Mouse (Mus musculus) Patski (cell line): ENCODE results near the gene Ptprr. TPM values are rescaled to one million over a fixed set of nuclear protein-coding genes. Genes with fewer than 3 reads are reported as not detected.

ENCODE experiments used
- ATAC-seq: fragments of 100-300 bp; one replicate; pipeline ENCODE4 v1.8.0; 2021
- CTCF ChIA-PET: fragments of 350-600 bp; sonication (Branson Sonifier 250); formaldehyde crosslinking; loops from one replicate; lab custom pipeline; 2022; ENCODE audit warnings: inconsistent platforms; lab: Charles Lee
- POLR2A ChIA-PET: fragments of 350-600 bp; sonication (Branson Sonifier 250); formaldehyde crosslinking; loops from one replicate; lab custom pipeline; 2022; ENCODE audit warnings: antibody characterized with exemption, inconsistent platforms; lab: Charles Lee
- DNase-seq: peaks from one replicate; pipeline ENCODE4 v3.0.0-alpha.2; 2011; ENCODE audit warnings: low read depth, low spot score
- H3K27me3 ChIP-seq: fragments of 371-371 bp; one replicate; pipeline ENCODE4 v1.5.1; 2021
- CTCF ChIP-seq: fragments of 100-300 bp; IDR thresholded peaks from one replicate; pipeline ENCODE4 v1.5.1; 2021
- in situ Hi-C: fragments of 300-500 bp; cut with MboI; formaldehyde crosslinking; loops from 3 replicates; pipeline ENCODE4 v1.11.1; 2018; ENCODE audit warnings: low pct_unique_long_range_greater_than_20kb, mixed read lengths
- polyA plus RNA-seq: library from polyadenylated mRNA; unstranded; gene quantifications from one replicate; pipeline ENCODE4 v1.2.3, GENCODE M21; 2021

Ptprr gene
- polyA plus RNA-seq, 1 experiment from 2014 or later = 0.32 TPM

DNA sequence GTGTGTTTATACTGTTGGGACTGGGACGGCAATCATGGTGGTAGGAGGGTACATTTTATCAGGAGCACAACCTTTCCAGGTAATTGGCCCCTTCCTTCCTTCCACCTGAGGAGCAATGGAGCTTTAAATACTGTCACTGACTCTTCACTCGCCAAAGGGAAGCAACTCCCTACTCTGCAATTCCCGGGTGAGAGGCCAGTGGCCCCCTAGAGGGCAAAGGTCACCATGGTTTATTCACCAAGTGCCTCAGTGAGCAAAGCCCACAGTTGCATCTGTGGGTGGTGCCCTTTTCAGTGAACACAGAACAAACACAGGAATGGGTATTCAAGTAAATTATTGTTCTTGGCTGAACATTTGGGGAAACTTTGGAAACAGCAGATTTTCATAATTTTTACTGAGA, 194.1 kb downstream of the Ptprr start:
- no peak for TF ChIP-seq CTCF
- CTCF ChIA-PET = interaction anchor here (1.1 to 1.4 kb wide), 2 partner anchors 13 to 60 kb away, joined by 3 to 4 read pairs; no protein-coding TSS in a partner anchor
- in situ Hi-C loops = no loop called here
- no peaks in the 10 kb centered on the region for H3K27me3 ChIP-seq
- DNase-seq (no peak), ATAC-seq (no peak)
- POLR2A ChIA-PET = no interaction called here

DNA sequence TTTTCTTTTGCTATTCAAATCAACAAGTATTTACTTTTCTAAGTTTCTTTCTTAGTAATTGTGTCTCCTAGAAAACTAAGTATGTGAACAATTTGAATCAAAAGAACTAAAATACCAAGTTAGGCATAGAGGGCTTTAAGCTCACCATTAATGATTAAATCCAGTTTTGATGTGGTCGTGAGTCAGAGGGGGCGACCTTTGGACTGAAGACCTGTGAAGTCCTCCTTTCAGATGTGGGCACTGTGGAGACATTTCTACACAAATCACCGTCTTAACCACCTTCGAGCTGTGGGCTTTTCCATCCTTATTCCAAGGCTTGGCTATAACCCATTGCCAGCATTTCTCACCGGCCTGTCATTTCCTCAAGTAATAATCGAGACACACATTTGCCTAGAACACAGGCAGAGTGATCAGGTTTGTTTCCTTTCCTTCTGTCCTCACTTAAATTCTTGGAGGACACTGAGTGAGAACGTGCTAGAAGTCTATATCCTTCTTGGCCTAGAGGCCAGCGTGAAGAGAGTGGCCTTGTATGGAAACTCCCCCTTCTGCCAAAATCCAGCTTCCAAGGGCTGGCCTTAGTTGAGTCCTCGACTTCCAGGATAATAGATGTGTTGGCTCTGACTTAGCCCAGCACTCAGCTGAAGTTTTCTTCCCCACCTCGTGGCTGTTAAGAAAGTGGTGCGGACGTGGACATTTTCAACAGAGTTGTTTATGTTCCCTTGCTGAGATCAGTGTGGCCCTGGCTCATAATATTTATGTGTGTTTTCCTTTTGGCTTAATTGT, 202.5 kb downstream of the Ptprr start:
- TF ChIP-seq CTCF = no peak
- in situ Hi-C loops = loop anchor here (5.0 kb wide), 1 partner anchor 37 kb away; no protein-coding TSS in a partner anchor
- POLR2A ChIA-PET = no interaction called here
- CTCF ChIA-PET = interaction anchor here (1.7 to 2.0 kb wide), 2 partner anchors 10 to 12 kb away, joined by 4 to 5 read pairs; no protein-coding TSS in a partner anchor
- ATAC-seq (peak; percentile 31), DNase-seq (peak; percentile 49)
- H3K27me3 ChIP-seq = no peaks in the 10 kb centered on the region

DNA sequence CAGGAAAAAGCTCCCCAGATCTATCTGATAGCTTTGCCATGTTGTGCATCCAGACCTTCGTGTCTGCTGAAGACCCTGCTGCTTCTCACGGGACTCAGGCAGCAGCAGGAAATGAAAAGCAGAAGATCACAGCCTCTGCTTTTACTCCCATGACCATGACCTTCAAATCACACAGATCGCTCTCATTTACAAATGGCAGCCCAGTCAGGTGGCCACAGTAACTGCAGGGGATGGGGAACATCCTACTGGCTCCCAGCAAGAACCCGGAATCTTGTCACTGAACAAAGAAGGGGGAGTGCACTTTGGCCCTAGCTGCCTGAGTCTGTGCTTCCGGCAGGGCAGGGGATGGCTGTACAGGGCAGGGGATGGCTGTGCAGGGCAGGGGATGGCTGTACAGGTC, 217.3 kb downstream of the Ptprr start:
- ATAC-seq (no peak), DNase-seq (no peak)
- POLR2A ChIA-PET = no interaction called here
- H3K27me3 ChIP-seq = no peaks in the 10 kb centered on the region
- TF ChIP-seq CTCF = no peak
- CTCF ChIA-PET = interaction anchor here (1.5 kb wide), 1 partner anchor 13 kb away, joined by 3 read pairs; no protein-coding TSS in a partner anchor
- in situ Hi-C loops = no loop called here

DNA sequence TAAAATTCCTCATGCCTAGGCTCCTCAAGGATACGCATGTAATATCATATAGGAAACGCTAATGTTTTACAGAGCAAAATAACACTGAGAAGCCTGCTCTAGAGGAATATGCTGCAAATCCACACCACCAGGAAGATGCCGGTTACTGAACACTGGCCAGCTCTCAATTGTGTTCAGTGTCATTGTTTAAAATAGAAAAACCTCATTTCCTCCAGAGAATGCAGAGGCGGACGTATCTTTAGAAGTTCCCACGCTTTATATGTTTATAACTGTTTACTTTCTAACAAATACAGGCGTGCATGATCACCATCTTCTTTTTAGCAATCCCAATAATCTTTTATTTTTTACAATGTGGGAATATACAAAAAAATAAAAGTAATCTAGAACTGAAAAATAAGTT, 224.2 kb downstream of the Ptprr start:
- TF ChIP-seq CTCF = no peak
- DNase-seq = no peak
- ChIA-PET CTCF (no interaction called here), POLR2A (no interaction called here)
- no peaks in the 10 kb centered on the region for H3K27me3 ChIP-seq
- in situ Hi-C loops = no loop called here
- ATAC-seq = no peak

DNA sequence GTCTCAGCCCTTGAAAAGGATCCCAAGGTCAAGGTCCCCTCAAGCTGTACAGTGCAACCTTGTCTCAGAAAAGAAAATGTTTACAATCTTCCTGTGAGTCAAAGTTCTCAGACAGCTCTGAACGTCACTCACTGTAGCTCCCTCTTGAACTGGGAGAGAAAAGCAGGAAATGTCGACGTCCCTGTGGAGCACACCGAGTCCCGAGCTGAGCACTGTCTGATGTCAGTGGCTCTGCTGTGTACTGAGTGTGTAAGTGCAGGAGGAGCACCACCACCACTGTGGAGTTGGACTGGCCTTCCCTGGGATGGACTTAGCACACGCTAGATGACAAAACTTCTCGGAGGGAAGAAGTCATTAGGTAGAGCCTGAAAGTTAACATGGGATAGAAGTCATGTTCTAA, 225.4 kb downstream of the Ptprr start:
- H3K27me3 ChIP-seq = no peaks in the 10 kb centered on the region
- TF ChIP-seq CTCF = no peak
- DNase-seq = no peak
- ATAC-seq = no peak
- in situ Hi-C loops = no loop called here
- CTCF ChIA-PET = no interaction called here
- POLR2A ChIA-PET = no interaction called here

DNA sequence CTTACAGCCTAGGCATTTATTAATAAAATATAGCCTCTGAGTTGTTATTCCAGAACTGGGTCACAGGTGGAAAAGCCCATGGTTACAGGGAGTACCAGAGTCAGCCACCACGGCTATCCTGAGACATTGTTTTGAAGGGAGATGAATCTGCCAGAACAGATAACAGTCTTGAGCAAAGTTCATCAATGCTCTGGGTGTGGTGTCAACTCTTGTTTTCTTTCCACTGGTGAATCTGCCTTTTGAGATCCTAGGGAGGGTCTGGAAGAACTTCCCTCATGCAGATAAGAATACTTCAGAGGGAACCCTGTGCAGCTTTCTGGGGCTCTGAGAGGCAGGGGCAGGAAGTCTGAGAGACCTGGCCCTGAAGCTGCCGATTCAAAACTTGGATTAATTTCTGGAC, 227.6 kb downstream of the Ptprr start:
- TF ChIP-seq CTCF = no peak
- no peaks in the 10 kb centered on the region for H3K27me3 ChIP-seq
- CTCF ChIA-PET = no interaction called here
- no peak for ATAC-seq
- in situ Hi-C loops = no loop called here
- no peak for DNase-seq
- POLR2A ChIA-PET = no interaction called here

DNA sequence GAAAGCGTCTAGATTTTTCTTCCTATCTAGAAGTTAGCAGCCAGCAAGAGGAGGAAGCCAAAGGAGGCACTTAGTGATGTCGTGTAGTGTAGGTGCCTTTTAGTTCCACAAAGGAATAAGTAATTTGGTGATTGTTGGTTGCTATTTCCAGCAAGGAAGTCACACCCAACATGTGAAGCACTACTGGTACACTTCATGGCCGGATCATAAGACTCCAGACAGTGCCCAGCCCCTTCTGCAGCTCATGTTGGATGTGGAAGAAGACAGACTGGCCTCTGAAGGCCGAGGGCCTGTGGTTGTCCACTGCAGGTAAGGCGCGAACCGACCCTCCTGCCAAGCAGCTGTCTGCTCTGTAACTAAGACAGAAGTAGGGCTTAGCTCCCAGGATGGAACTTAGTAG, 234.7 kb downstream of the Ptprr start:
- in situ Hi-C loops = no loop called here
- CTCF ChIA-PET = interaction anchor here (1.4 kb wide), 2 partner anchors 14 to 29 kb away, joined by 4 read pairs; no protein-coding TSS in a partner anchor

DNA sequence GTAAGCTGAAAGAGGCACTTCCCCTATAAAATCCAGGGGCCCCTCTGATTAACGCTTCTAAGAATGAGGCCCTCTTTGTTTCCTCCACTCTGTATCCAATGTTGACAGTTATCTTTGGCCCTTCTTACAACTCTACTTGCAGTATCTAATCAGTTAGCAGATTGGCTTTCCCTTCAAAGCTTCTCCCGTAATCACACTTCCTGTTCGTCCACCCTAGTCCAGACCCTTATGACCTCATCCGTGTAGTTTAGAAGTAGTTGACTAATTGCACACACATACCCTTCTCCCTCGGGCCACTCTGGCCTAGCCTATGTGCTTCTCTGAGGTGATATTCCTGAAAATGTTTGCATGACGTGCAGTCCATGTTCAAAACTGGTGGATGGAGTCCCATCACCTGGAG, 236.0 kb downstream of the Ptprr start:
- in situ Hi-C loops = no loop called here
- no peak for TF ChIP-seq CTCF
- CTCF ChIA-PET = interaction anchor here (1.4 kb wide), 1 partner anchor 28 kb away, joined by 4 read pairs; no protein-coding TSS in a partner anchor
- no peak for DNase-seq
- POLR2A ChIA-PET = no interaction called here
- ATAC-seq = no peak
- H3K27me3 ChIP-seq = no peaks in the 10 kb centered on the region

More for the DNA sequence above, 234.7 kb downstream of the Ptprr start:
- no peak for ATAC-seq
- POLR2A ChIA-PET = interaction anchor here (0.6 kb wide), 1 partner anchor 50 kb away, joined by 4 read pairs; no protein-coding TSS in a partner anchor
- no peak for TF ChIP-seq CTCF
- no peak for DNase-seq
- H3K27me3 ChIP-seq = no peaks in the 10 kb centered on the region

DNA sequence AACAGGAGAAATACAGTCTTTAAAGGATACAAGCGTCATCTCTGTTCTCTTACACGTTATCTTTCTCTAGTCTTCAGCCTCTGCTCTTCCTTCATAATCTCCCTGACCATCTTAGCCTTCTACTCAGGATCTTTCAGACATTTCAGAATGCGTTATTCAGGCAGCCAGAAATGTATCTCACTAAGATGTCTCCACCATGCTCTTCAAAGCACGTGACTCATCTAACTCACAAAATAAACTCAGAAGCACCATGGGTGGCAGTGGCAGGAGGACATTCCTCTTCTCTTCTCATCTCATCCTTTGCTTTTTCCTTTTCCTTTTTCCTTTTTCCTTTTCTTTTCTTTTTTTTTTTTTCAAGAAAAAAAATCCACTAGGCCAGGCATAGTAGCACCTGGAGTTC, 241.3 kb downstream of the Ptprr start:
- TF ChIP-seq CTCF = no peak
- H3K27me3 ChIP-seq = no peaks in the 10 kb centered on the region
- no peak for DNase-seq
- no peak for ATAC-seq
- in situ Hi-C loops = loop anchor here (5.0 kb wide), 1 partner anchor 37 kb away; no protein-coding TSS in a partner anchor
- CTCF ChIA-PET = interaction anchor here (1.2 kb wide), 1 partner anchor 38 kb away, joined by 3 read pairs; no protein-coding TSS in a partner anchor
- POLR2A ChIA-PET = interaction anchor here (0.6 kb wide), 1 partner anchor 13 kb away, joined by 3 read pairs; no protein-coding TSS in a partner anchor

DNA sequence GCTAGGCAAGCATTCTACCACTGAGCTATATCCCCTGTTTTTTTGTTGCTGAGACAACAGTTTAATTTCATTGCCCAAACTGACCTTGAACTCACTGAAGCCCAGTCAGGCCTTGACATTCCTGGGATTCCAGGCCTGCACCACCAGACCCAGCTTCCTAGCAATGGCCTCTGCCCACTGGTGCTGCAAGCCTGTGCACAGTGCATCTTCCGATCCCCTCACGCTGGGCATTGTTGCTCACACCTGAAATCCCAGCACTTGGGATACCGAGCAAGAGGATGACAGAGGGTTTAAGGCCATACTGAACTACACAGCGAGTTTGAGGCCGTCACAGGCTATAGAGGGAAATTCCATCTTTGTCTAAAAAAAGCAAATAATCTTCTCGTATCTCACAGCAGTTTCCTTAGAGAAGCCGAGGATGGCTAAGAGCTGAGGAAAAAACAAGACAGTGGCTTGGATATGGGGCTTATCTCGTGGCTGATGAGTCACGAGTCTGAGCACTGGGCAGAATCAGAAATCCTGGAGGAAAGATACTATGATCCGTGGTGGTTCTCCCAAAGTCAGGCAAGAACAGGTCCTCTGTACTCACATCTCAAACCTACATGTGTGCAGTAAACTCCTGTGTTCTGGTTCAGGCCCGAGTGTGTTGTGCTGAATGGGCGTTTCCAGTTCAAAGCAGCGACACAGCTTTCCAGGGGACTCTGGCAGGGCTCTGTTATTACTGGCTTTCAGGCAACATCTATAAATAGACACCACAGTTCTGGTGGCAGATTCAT, 242.8 kb downstream of the Ptprr start:
- in situ Hi-C loops = no loop called here
- H3K27me3 ChIP-seq = no peaks in the 10 kb centered on the region
- ChIA-PET CTCF (interaction anchor here (1.0 to 1.4 kb wide), 6 partner anchors 39 to 60 kb away, joined by 3 to 4 read pairs (median 3); no protein-coding TSS in a partner anchor), POLR2A (no interaction called here)
- DNase-seq = peak; percentile 73
- peak; percentile 90 for ATAC-seq
- no peak for TF ChIP-seq CTCF
